Mouse (Mus musculus) embryonic fibroblast, embryonic 13.5 days (primary cell): Measurements from ENCODE around the gene Zfp568.

ENCODE experiments used
- CTCF ChIP-seq: IDR thresholded peaks from 2 replicates; pipeline ENCODE4 v1.5.1; 2011; ENCODE audit warnings: mild to moderate bottlenecking, control low read depth, low read length, moderate library complexity, borderline replicate concordance; ENCODE audit not compliant: insufficient read depth
- POLR2A ChIP-seq: IDR thresholded peaks from 2 replicates; pipeline ENCODE4 v1.6.1; 2011; ENCODE audit warnings: low read depth, mild to moderate bottlenecking, control low read depth, low read length, moderate library complexity

GRCm38 (mm10) chr7:29983340-29983689 lies 440 bp upstream of the Zfp568 start:
- TF ChIP-seq POLR2A = no peak
- TF ChIP-seq CTCF = no peak
